Mouse (Mus musculus) hindbrain, embryonic 16.5 days (tissue): ENCODE measurements around the gene Wdr18. TPM values are rescaled to one million over a fixed set of nuclear protein-coding genes. Genes with fewer than 3 reads are reported as not detected.

Experiments
- ATAC-seq: fragments of 200-750 bp; cut with Nextera tagmentation; 2 replicates; pipeline ENCODE4 v1.8.0; 2017; ENCODE audit warnings: moderate TSS enrichment, moderate library complexity
- H3K27ac ChIP-seq: fragments of 300-500 bp; sonication (generic); 2 replicates; pipeline ENCODE4 v1.5.1; 2014; ENCODE audit warnings: low read depth, mild to moderate bottlenecking, control low read depth, low read length, moderate library complexity
- H3K27me3 ChIP-seq: fragments of 300-500 bp; sonication (generic); replicated peaks from 2 replicates; pipeline ENCODE4 v1.6.1; 2014; ENCODE audit warnings: low read length; ENCODE audit not compliant: control insufficient read depth, insufficient read depth
- H3K36me3 ChIP-seq: fragments of 300-500 bp; sonication (generic); 2 replicates; pipeline ENCODE4 v1.6.1; 2014; ENCODE audit warnings: mild to moderate bottlenecking, low read length, moderate library complexity, mixed read lengths; ENCODE audit not compliant: control insufficient read depth, insufficient read depth
- H3K4me1 ChIP-seq: fragments of 300-500 bp; sonication (generic); 2 replicates; pipeline ENCODE4 v1.6.1; 2014; ENCODE audit warnings: low read depth, low read length; ENCODE audit not compliant: control insufficient read depth, insufficient read depth
- H3K4me2 ChIP-seq: fragments of 300-500 bp; sonication (generic); 2 replicates; pipeline ENCODE4 v1.6.1; 2014; ENCODE audit warnings: mild to moderate bottlenecking, low read length, control low read depth, moderate library complexity
- H3K4me3 ChIP-seq: fragments of 300-500 bp; sonication (generic); 2 replicates; pipeline ENCODE4 v1.5.1; 2014; ENCODE audit warnings: mild to moderate bottlenecking, low read length, control low read depth, moderate library complexity
- H3K9ac ChIP-seq: fragments of 300-500 bp; sonication (generic); 2 replicates; pipeline ENCODE4 v1.6.1; 2014; ENCODE audit warnings: low read depth, mild to moderate bottlenecking, control low read depth, low read length, moderate library complexity
- H3K9me3 ChIP-seq: fragments of 300-500 bp; sonication (generic); 2 replicates; pipeline ENCODE4 v1.6.1; 2014; ENCODE audit warnings: mild to moderate bottlenecking, low read length, moderate library complexity; ENCODE audit not compliant: control insufficient read depth
- WGBS: fragments of 180-500 bp; shearing (Covaris S2); extraction: QIAGEN DNeasy Blood & Tissue Kit; methylation state at CpG from one replicate; pipeline ENCODE4 v1.1.7; 2014; 5-methylcytosine and 5-hydroxymethylcytosine counted together
- polyA plus RNA-seq: library from polyadenylated mRNA; unstranded; fragments of >200 nt; fragmentation: Nextera tagmentation; extraction: Ambion mirVana; gene quantifications from 2 replicates; pipeline ENCODE4 v1.2.1, GENCODE M21; 2015

Gene Wdr18
- polyA plus RNA-seq, 1 experiment from 2014 or later, result 102 TPM

DNA sequence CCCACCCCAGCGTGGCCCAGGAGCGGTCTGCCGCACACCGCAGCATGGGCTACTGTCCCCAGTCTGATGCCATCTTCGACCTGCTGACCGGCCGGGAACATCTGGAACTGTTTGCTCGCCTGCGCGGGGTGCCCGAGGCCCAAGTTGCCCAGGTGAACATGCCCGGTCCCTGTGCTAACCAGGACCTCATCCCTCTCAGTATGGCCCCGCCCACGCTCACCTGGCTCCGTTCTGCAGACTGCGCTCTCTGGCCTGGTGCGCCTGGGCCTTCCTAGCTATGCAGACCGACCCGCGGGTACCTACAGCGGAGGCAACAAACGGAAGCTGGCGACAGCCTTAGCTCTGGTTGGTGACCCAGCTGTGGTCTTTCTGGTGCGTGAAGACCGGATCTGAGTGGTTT lies 53.7 kb downstream of the Wdr18 start:
- H3K9me3 ChIP-seq, result peaks cover 25% of the 10 kb centered on the region
- peaks cover 28% of the 10 kb centered on the region for H3K36me3 ChIP-seq
- no peak for ATAC-seq
- H3K4me1 ChIP-seq, result no peaks in the 10 kb centered on the region
- H3K9ac ChIP-seq, result no peak overlapping the region
- H3K27ac ChIP-seq, result no peak overlapping the region
- H3K4me2 ChIP-seq, result no peak overlapping the region
- 39% methylated on average over 25 of the region's 25 CpGs for WGBS
- H3K27me3 ChIP-seq, result peaks cover 26% of the 10 kb centered on the region
- H3K4me3 ChIP-seq, result no peak overlapping the region

DNA sequence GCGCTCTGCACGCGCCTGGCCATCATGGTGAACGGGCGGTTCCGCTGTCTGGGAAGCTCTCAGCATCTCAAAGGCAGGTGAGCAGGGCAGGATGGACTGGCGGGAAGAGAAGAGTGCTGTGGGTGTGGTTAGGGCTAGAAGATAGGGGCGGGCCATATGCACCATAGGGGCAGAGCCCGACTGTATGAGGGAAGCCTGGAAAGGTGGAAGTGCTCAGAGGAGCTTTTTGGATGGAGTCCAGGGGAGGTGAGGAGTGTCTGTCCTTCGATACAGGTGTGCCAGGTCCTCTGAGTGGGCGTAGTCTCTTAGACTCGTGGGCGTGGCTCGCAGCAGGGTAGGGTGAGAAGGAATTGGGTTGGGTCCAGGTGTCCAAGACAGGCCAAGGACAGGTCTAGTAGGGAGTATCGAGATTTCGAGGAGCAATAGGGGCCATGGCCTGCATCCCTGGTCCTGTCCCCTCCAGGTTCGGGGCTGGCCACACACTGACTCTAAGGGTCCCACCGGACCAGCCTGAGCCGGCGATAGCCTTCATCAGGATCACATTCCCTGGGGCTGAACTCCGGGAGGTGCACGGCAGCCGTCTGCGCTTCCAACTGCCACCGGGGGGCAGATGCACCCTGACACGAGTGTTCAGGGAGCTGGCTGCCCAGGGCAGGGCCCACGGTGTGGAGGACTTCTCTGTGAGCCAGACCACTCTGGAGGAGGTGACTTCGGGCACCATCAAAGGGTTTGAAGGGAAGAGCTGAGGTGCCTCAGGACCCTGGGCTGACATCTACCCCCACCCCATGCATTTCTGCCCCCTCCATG lies 54.7 kb downstream of the Wdr18 start:
- Histone ChIP-seq H3K4me3 (no peak overlapping the region), H3K4me2 (no peak overlapping the region), H3K27me3 (peaks cover 37% of the 10 kb centered on the region), H3K4me1 (no peaks in the 10 kb centered on the region), H3K27ac (no peak overlapping the region), H3K9ac (no peak overlapping the region), H3K36me3 (peaks cover 21% of the 10 kb centered on the region), H3K9me3 (peaks cover 19% of the 10 kb centered on the region)
- ATAC-seq, result no peak
- 25% methylated on average over 28 of the region's 28 CpGs for WGBS

- Histone ChIP-seq H3K4me3 (no peak overlapping the region), H3K4me1 (no peaks in the 10 kb centered on the region), H3K9ac (no peak overlapping the region), H3K36me3 (peaks cover 14% of the 10 kb centered on the region), H3K27me3 (peaks cover 43% of the 10 kb centered on the region), H3K27ac (no peak overlapping the region), H3K9me3 (peaks cover 11% of the 10 kb centered on the region), H3K4me2 (no peak overlapping the region)
- ATAC-seq, result no peak
- 87% methylated on average over 10 of the region's 10 CpGs for WGBS
These were observed 55.6 kb downstream of the Wdr18 start for GRCm38 (mm10) chr10:80015583-80015982.

DNA sequence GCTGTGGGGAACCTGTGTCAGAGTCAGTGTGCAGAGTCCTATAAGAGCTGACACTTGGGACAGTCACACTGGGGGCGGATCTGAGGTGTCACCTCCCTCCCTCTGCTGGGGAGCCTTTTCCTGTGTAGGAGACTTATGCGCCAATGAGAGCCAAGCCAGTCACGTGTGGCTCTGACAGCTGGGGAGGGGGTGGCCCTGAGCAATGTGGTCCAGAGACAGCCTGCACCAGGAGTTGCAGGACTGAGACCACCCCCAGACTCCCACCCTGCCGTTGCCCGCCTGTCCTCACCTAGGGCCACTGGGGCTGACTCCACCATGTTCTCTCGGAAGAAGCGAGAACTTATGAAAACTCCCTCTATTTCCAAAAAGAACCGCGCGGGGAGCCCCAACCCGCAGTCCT lies 56.6 kb downstream of the Wdr18 start, which contains the start of gene Arhgap45:
Gene Arhgap45 (plus strand): TSS at position 143 of the 400 bp plus-strand sequence.
- Histone ChIP-seq H3K27me3 (peaks cover 42% of the 10 kb centered on the region), H3K9me3 (peaks cover 4% of the 10 kb centered on the region; the same call in 1 of the 2 replicates), H3K9ac (no peak within 1 kb of the TSS), H3K4me3 (no peak within 1 kb of the TSS), H3K4me2 (no peak within 1 kb of the TSS), H3K4me1 (no peaks in the 10 kb centered on the region), H3K36me3 (peaks cover 6% of the 10 kb centered on the region), H3K27ac (no peak within 1 kb of the TSS)
- ATAC-seq, result no peak
- 74% methylated on average over 11 of the region's 11 CpGs for WGBS

DNA sequence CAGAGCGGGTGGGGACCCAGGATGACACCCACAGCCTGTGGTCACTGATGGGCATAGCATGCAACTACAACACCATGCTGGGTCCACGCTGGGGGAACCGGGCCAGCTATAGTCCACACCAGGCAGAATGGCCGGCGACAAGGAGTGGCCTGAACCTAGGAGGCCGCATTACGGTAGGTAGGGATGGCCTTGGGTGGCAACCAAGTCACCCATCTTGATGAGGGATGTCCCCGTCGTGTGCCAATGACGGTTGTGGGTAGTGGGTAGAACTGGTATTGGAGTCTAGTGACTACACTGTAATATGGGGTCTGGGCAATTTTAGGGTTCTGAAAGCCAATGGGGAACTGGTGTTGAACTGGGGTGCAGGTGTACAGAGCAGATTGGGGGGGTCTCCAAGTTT lies 57.0 kb downstream of the Wdr18 start:
- no peak overlapping the region for H3K27ac ChIP-seq
- H3K4me3 ChIP-seq, result no peak overlapping the region
- H3K36me3 ChIP-seq, result peaks cover 1% of the 10 kb centered on the region
- no peak overlapping the region for H3K4me2 ChIP-seq
- peaks cover 38% of the 10 kb centered on the region for H3K27me3 ChIP-seq
- 86% methylated on average over 10 of the region's 10 CpGs for WGBS
- no peaks in the 10 kb centered on the region for H3K4me1 ChIP-seq
- no peaks in the 10 kb centered on the region for H3K9me3 ChIP-seq
- no peak overlapping the region for H3K9ac ChIP-seq
- ATAC-seq, result no peak

- Histone ChIP-seq H3K9ac (no peak overlapping the region), H3K27ac (no peak overlapping the region), H3K9me3 (no peaks in the 10 kb centered on the region), H3K4me2 (no peak overlapping the region), H3K36me3 (no peaks in the 10 kb centered on the region), H3K4me3 (no peak overlapping the region), H3K4me1 (no peaks in the 10 kb centered on the region), H3K27me3 (peaks cover 36% of the 10 kb centered on the region)
- no peak for ATAC-seq
- WGBS, result 54% methylated on average over 2 of the region's 3 CpGs
These were observed 57.4 kb downstream of the Wdr18 start for GRCm38 (mm10) chr10:80017361-80017760.

DNA sequence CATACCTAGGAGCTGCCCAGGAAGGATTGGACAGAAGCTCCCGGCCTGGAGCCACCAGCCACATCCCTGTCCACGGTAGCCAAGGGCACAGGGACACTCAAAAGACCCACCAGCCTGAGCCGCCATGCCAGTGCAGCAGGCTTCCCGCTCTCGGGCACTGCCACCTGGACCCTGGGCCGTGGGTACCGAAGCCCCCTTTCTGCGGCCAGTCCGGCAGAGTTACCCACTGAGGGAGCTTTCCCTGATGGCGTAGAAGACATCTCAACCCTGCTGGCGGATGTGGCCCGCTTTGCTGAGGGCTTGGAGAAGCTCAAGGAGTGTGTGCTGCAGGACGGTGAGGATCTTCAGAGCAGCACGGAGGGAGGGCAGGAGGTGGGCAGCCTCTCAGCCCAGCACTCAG lies 57.8 kb downstream of the Wdr18 start:
- no peaks in the 10 kb centered on the region for H3K4me1 ChIP-seq
- H3K27me3 ChIP-seq, result peaks cover 36% of the 10 kb centered on the region
- ATAC-seq, result no peak
- no peak overlapping the region for H3K4me3 ChIP-seq
- no peak overlapping the region for H3K27ac ChIP-seq
- WGBS, result 83% methylated on average over 14 of the region's 14 CpGs
- H3K9ac ChIP-seq, result no peak overlapping the region
- no peaks in the 10 kb centered on the region for H3K36me3 ChIP-seq
- no peaks in the 10 kb centered on the region for H3K9me3 ChIP-seq
- H3K4me2 ChIP-seq, result no peak overlapping the region

DNA sequence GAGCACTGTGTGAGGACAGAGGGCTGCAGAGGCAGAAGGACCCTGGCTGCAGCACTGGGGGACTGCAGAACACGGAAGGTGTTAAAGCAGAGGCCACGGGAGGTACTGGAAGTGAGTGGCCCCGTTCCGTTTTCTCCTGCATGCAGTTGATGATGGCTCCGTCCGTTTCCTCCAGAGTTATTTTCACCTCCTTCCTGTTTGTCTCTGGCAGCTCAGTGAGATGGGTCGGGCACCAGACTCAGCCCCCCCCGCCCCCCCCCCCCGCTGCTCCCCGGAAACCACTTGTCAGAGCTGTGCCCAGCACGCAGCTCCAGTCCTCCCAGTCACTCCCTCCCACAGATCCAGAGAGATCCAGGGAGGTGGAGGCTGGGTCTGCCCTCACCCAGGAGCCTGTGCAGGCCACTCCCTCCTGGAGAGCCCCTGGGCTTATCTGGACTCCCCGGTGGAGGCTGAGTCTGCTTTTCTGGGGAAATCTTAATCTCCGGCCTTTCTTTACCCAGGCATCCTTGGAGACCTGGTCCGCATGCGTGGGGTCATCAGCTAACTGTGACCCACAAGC lies 58.9 kb downstream of the Wdr18 start:
- ATAC-seq, result no peak
- Histone ChIP-seq H3K9ac (0 out of 2 replicates have a peak overlapping the region, but pooled peaks have one; percentile 22), H3K27ac (no peak overlapping the region), H3K4me1 (no peaks in the 10 kb centered on the region), H3K9me3 (no peaks in the 10 kb centered on the region), H3K36me3 (no peaks in the 10 kb centered on the region), H3K27me3 (peaks cover 27% of the 10 kb centered on the region), H3K4me3 (no peak overlapping the region; the same call in 1 of the 2 replicates), H3K4me2 (no peak overlapping the region)
- 10% methylated on average over 14 of the region's 15 CpGs for WGBS

GRCm38 (mm10) chr10:80019471-80020131 lies 59.6 kb downstream of the Wdr18 start:
- no peak overlapping the region for H3K4me3 ChIP-seq
- 3% methylated on average over 20 of the region's 20 CpGs for WGBS
- H3K9me3 ChIP-seq, result no peaks in the 10 kb centered on the region
- peaks cover 19% of the 10 kb centered on the region for H3K27me3 ChIP-seq
- H3K4me2 ChIP-seq, result peak overlapping the region; percentile 11; the same call in 1 of the 2 replicates
- no peak overlapping the region for H3K9ac ChIP-seq
- ATAC-seq, result no peak
- H3K27ac ChIP-seq, result no peak overlapping the region
- H3K36me3 ChIP-seq, result no peaks in the 10 kb centered on the region
- H3K4me1 ChIP-seq, result no peaks in the 10 kb centered on the region
